Mouse (Mus musculus): ENCODE measurements at regions not wholly inside any gene's neighbourhood (a gene's known extent, or its start where the extent isn't known, plus 50 kb on each side); places are given as distances from the start of the nearest gene placed in this dataset.

DNA sequence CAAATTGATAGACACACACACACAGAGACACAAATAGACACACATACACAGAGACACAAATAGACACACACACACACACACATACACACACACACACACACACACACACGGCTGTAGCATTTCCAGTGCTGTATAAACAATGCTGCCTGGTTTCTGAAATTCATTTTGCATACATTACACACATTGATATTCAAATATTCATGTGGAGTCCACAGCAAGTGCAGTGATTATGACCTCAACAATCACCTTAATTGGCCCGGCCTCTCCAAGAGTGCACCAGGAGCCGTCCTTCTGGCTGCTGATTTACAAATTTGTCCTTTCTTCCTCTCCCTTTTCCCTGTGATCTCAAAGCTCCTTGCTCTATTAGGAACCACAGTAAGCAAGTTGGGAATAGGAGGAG is 61.2 kb upstream of the Lhx8 start:
- DNase-seq (ENCODE audit: low spot score) = no peak

DNA sequence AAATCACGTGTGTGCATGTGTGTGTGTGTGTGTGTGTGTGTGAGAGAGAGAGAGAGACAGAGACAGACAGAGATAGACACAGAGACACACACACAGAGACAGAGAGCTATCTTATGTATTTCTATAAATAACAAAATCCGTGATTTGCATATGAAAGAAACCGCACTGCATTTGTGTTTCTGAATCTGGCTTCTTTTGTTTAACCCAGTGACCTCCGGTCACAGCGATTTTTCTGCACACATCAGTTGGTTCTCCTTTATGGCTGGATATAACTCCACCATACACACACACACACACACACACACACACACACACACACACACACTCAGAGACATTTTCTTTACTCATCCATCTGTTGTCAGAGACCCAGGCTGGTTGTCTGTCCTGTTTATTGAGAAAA is 58.2 kb upstream of the Lhx8 start:
- DNase-seq (ENCODE audit: low spot score) = no peak

DNA sequence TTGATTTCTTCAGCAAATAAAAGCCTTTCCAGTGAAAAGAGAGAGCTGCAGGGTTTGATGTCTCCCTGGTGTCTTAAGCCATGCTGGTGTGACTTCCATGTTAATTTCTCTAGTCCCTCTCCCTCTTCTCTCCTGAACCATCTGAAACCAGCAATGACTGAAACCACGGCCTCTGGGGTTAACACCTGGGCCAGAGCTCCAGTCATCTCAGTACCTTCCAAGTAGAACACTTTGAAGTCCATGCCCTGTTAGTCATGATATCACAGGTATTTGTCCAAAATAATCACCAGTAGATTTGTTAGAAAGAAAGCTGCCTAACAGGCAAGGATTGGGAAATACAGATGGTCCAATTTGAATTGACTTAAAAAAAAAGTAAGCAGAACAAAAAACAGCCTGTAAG is 56.8 kb upstream of the Lhx8 start:
- DNase-seq (ENCODE audit: low spot score) = no peak

DNA sequence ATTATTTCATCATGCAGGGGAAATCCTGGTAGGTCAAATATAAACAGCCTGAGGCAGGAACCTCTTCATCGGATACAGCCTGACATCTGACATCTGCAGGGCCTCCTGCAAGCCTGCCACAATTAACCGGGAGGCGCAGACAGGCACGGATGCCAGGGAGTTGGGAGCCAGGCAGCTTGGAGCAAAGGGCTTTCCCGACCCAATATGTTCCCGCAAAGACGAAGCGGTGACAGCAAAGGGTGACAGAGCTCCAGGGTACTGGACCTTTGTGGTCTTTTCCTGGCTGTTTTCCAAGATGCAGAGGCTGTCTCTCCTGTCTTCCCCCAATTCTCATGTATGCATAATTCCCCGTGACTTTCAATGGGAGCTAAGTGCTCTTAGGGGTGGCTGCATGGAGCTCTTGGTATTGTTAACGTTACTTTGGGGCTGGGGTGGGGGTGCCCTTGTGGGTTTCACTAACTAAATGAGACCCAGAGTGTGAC is 55.4 kb upstream of the Lhx8 start:
- DNase-seq (ENCODE audit: low spot score) = no peak

DNA sequence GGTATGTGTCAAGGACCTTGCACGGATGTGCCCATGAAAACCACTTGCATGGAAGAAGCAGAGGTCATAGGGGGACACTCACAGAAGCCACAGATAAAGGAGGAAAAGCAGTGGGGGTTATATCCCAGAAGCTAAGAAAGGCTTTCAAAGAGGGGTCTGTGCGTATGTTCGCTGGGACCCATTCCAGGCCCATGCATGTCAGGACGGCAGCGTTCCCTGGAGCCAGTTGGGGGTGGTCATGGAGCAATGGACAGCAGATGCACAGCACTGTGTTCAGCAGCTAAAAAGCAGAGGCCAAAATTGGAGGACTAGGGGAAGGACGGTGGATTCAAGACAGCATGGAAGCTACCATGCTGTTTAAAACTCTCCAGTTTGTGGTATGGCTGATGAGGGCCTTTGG is 52.4 kb upstream of the Lhx8 start:
- no peak for DNase-seq (ENCODE audit: low spot score)

DNA sequence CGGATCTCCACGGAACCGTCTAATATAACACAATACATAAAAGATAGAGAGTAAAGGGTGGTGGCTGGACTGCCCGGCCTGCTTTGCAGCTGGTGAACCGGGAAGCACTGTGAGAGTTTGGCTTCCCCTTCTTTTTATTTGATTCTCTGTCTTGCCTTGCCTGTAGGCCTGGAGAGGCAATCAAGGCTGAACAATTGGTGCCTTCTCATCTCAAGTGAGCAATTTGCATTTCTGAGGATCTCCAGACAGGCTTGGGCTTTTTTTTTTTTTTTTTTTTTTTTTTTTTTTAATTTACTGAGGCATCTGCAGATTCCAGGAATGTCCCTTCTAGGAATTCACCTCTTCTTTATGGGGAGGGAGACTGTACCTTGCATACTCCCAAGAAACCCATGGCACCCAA is 51.1 kb upstream of the Lhx8 start:
- no peak for DNase-seq (ENCODE audit: low spot score)

Data from lung, postnatal 25 days (tissue).